Mouse (Mus musculus) CH12F3 (cell line): ENCODE measurements around the gene Creld1.

ENCODE experiments used
- in situ Hi-C: fragments of 300-500 bp; cut with MboI; formaldehyde crosslinking; loops from 2 replicates; pipeline ENCODE4 v1.14.3; 2020; ENCODE audit warnings: low sequenced_read_pairs

The Creld1 gene

GRCm38 (mm10) chr6:113508272-113508946 lies 25.3 kb downstream of the Creld1 start:
- in situ Hi-C loops: no loop called here

- in situ Hi-C loops: no loop called here
These were observed 25.8 kb downstream of the Creld1 start for GRCm38 (mm10) chr6:113508947-113509280.

GRCm38 (mm10) chr6:113513944-113514343 lies 30.8 kb downstream of the Creld1 start:
- in situ Hi-C loops: no loop called here

GRCm38 (mm10) chr6:113514600-113514999 lies 31.5 kb downstream of the Creld1 start:
- in situ Hi-C loops: no loop called here

- in situ Hi-C loops: no loop called here
These were observed 34.5 kb downstream of the Creld1 start for GRCm38 (mm10) chr6:113517434-113518080.

GRCm38 (mm10) chr6:113522310-113522709 lies 39.2 kb downstream of the Creld1 start:
- in situ Hi-C loops: no loop called here

GRCm38 (mm10) chr6:113523420-113523819 lies 40.3 kb downstream of the Creld1 start:
- in situ Hi-C loops: no loop called here

GRCm38 (mm10) chr6:113530932-113531839 lies 48.1 kb downstream of the Creld1 start, which contains the start of the genes Emc3 and Fancd2:
TSS of gene Emc3 (minus strand) at chr6:113531652.
TSS of gene Fancd2 (plus strand) at chr6:113531682.
- in situ Hi-C loops: no loop called here

GRCm38 (mm10) chr6:113531840-113532404 lies 48.8 kb downstream of the Creld1 start:
- in situ Hi-C loops: no loop called here

GRCm38 (mm10) chr6:113534886-113535285 lies 51.8 kb downstream of the Creld1 start:
- in situ Hi-C loops: no loop called here

GRCm38 (mm10) chr6:113541610-113542009 lies 58.5 kb downstream of the Creld1 start:
- in situ Hi-C loops: no loop called here
